Mouse (Mus musculus): ENCODE data around the gene Zfp667. TPM values are rescaled to one million over a fixed set of nuclear protein-coding genes. Genes with fewer than 3 reads are reported as not detected.
"Not testable (repeated sequence)": the region's sequence is repeated elsewhere in the genome, so short reads cannot be mapped to it uniquely, and the experiment has no call there.

Gene Zfp667
- total and polyA plus RNA-seq, 2 experiments from 2014 or later: 0.95 to 3.3 TPM

DNA sequence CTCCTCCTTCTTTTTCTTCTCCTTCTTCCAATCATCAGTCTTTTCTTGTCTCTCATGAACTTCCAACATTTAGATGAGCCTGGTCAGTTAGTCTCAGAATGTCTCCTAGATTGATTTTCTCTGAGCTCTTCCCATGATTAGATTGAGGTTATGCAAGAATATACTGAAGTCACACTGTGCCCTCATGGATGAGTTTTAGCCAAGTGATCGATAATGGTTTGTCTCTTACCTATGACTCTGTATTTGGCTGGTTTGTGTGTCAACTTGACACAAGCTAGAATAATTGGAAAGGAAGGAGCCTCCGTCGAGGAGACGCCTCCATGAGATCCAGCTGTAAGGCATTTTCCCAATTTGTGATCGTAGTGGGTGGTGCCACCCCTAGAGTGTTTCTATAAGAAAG lies 31.9 kb upstream of the Zfp667 start:
- Histone ChIP-seq H3K4me1 (ENCODE audit: control insufficient read depth, insufficient read depth) (no peaks in the 10 kb centered on the region), H3K36me3 (replicated peaks; ENCODE audit: control insufficient read depth, insufficient read depth, low read length) (no peaks in the 10 kb centered on the region), H3K27me3 (ENCODE audit: control insufficient read depth, insufficient read depth, low read length) (no peaks in the 10 kb centered on the region), H3K9me3 (replicated peaks; ENCODE audit: control insufficient read depth, low read length) (no peaks in the 10 kb centered on the region), H3K4me3 (ENCODE audit: low read depth, low read length) (no peak overlapping the region), H3K9ac (replicated peaks; ENCODE audit: low read depth, low read length) (no peak overlapping the region), H3K27ac (ENCODE audit: low read depth) (no peak overlapping the region), H3K4me2 (ENCODE audit: low read depth, low read length) (no peak overlapping the region)
- ATAC-seq (ENCODE audit: insufficient read depth, low read depth) (no peak), DNase-seq (ENCODE audit: low spot score) (no peak)
- 78% methylated on average over 5 of the region's 5 CpGs for WGBS
- no peak for TF ChIP-seq EP300 (IDR thresholded peaks at IDR 0.05; ENCODE audit: low read depth)
- no peak for TF ChIP-seq CTCF (IDR thresholded peaks at IDR 0.05; ENCODE audit: low read depth)

GRCm38 (mm10) chr7:6257386-6257785 lies 29.0 kb upstream of the Zfp667 start:
- ATAC-seq (ENCODE audit: insufficient read depth, low read depth): no peak

DNA sequence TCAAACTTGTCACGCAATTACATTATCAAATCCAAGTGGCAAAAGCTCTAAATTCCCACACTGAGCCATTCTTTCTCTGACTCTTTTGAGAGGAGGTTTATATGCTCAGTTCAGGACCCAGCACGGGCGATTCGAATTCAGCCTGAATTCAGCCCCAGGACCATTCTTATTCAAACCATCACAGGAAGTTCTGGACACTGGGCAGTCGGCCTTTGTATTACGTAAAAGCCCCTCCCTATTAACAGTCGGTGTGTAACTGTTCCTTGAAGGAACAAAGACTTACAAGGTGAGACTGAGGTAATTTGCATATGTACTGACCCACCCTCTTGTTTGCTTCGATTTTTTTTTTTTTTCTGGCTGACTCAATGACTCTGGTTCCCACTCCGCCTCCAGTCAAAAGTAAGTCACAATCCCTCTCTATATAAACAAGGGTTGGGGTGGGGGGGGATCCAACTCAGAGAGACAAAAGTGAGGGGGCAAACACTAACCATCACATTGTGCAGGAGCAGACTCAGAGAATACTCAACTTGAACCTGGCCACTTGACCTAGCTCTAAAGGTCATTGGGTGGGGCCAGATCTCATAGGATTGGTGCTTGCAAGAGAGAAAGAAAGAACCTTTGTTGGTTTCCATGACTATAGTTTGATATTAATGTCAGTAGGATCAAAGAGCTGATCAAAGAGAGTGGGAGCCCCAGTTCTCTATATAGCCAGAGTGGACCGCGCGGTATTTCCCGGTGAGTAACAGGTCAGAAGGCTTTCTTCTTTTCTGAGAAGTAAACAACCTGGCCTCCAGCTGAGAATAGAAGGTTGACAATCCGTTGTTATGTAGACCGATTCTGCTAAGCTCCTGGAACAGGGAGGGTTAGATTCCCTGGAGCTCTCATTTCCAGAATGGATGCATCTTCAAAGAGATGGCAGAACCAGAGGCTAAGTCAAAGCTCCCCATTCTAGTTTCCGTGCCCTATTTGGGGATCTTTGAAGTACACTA lies 27.9 kb upstream of the Zfp667 start:
- Histone ChIP-seq H3K4me1 (ENCODE audit: control insufficient read depth, insufficient read depth) (no peaks in the 10 kb centered on the region), H3K36me3 (replicated peaks; ENCODE audit: control insufficient read depth, insufficient read depth, low read length) (no peaks in the 10 kb centered on the region), H3K4me2 (ENCODE audit: low read depth, low read length) (no peak overlapping the region), H3K27ac (ENCODE audit: low read depth) (no peak overlapping the region), H3K27me3 (ENCODE audit: control insufficient read depth, insufficient read depth, low read length) (no peaks in the 10 kb centered on the region), H3K9me3 (replicated peaks; ENCODE audit: control insufficient read depth, low read length) (no peaks in the 10 kb centered on the region), H3K9ac (replicated peaks; ENCODE audit: low read depth, low read length) (no peak overlapping the region), H3K4me3 (ENCODE audit: low read depth, low read length) (no peak overlapping the region)
- TF ChIP-seq EP300 (IDR thresholded peaks at IDR 0.05; ENCODE audit: low read depth) (no peak), CTCF (IDR thresholded peaks at IDR 0.05; ENCODE audit: low read depth) (no peak)
- DNase-seq (ENCODE audit: low spot score): no peak
- WGBS: 42% methylated on average over 16 of the region's 16 CpGs
- no peak for ATAC-seq (ENCODE audit: insufficient read depth, low read depth)

More at GRCm38 (mm10) chr7:6257386-6257785, 29.0 kb upstream of the Zfp667 start:
- Histone ChIP-seq H3K9ac (replicated peaks; ENCODE audit: low read depth, low read length) (no peak overlapping the region), H3K27ac (ENCODE audit: low read depth) (no peak overlapping the region), H3K4me2 (ENCODE audit: low read depth, low read length) (no peak overlapping the region), H3K4me3 (ENCODE audit: low read depth, low read length) (no peak overlapping the region), H3K9me3 (replicated peaks; ENCODE audit: control insufficient read depth, low read length) (no peaks in the 10 kb centered on the region), H3K36me3 (replicated peaks; ENCODE audit: control insufficient read depth, insufficient read depth, low read length) (no peaks in the 10 kb centered on the region), H3K4me1 (ENCODE audit: control insufficient read depth, insufficient read depth) (no peaks in the 10 kb centered on the region), H3K27me3 (ENCODE audit: control insufficient read depth, insufficient read depth, low read length) (no peaks in the 10 kb centered on the region)
- DNase-seq (ENCODE audit: low spot score): no peak
- 63% methylated on average over 4 of the region's 4 CpGs for WGBS
- TF ChIP-seq CTCF (IDR thresholded peaks at IDR 0.05; ENCODE audit: low read depth) (no peak), EP300 (IDR thresholded peaks at IDR 0.05; ENCODE audit: low read depth) (no peak)

- not testable (repeated sequence) for DNase-seq (ENCODE audit: low spot score); H3K36me3 ChIP-seq (replicated peaks; ENCODE audit: control insufficient read depth, insufficient read depth, low read length); H3K9ac ChIP-seq (replicated peaks; ENCODE audit: low read depth, low read length); H3K4me1 ChIP-seq (ENCODE audit: control insufficient read depth, insufficient read depth); H3K4me3 ChIP-seq (ENCODE audit: low read depth, low read length); H3K9me3 ChIP-seq (replicated peaks; ENCODE audit: control insufficient read depth, low read length); H3K27me3 ChIP-seq (ENCODE audit: control insufficient read depth, insufficient read depth, low read length); ATAC-seq (ENCODE audit: insufficient read depth, low read depth); H3K4me2 ChIP-seq (ENCODE audit: low read depth, low read length); H3K27ac ChIP-seq (ENCODE audit: low read depth)
- 23% methylated on average over 2 of the region's 2 CpGs for WGBS
These were observed 26.4 kb upstream of the Zfp667 start for GRCm38 (mm10) chr7:6260004-6260403.

DNA sequence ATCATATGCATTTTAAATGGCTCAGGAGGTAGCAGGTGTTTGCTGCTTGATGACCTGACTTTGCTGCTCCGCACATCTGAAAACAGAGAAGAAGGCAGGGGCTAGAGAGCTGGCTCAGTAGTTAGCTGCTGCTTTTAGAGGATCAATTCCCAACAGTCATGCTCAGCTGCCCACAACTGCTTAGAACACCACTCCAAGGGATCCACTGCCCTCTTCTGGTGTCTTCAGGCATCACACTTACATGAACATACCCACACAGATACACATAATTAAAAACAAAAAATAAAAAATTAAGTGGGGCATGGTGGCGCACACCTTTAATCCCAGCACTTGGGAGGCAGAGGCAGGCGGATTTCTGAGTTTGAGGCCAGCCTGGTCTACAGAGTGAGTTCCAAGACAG lies 24.3 kb upstream of the Zfp667 start:
- TF ChIP-seq CTCF (IDR thresholded peaks at IDR 0.05; ENCODE audit: low read depth) (no peak), EP300 (IDR thresholded peaks at IDR 0.05; ENCODE audit: low read depth) (no peak)
- 62% methylated on average over 3 of the region's 3 CpGs for WGBS
- no peaks in the 10 kb centered on the region for H3K4me1 ChIP-seq (ENCODE audit: control insufficient read depth, insufficient read depth)
- no peaks in the 10 kb centered on the region for H3K27me3 ChIP-seq (ENCODE audit: control insufficient read depth, insufficient read depth, low read length)
- H3K4me2 ChIP-seq (ENCODE audit: low read depth, low read length): no peak overlapping the region
- no peak overlapping the region for H3K4me3 ChIP-seq (ENCODE audit: low read depth, low read length)
- no peak overlapping the region for H3K27ac ChIP-seq (ENCODE audit: low read depth)
- DNase-seq (ENCODE audit: low spot score) (no peak), ATAC-seq (ENCODE audit: insufficient read depth, low read depth) (no peak)
- no peaks in the 10 kb centered on the region for H3K9me3 ChIP-seq (replicated peaks; ENCODE audit: control insufficient read depth, low read length)
- H3K36me3 ChIP-seq (replicated peaks; ENCODE audit: control insufficient read depth, insufficient read depth, low read length): no peaks in the 10 kb centered on the region
- H3K9ac ChIP-seq (replicated peaks; ENCODE audit: low read depth, low read length): no peak overlapping the region
